Mouse (Mus musculus) MEL (cell line): ENCODE results near the gene Mob2.

Experiments
- CHD1 ChIP-seq: IDR thresholded peaks from 2 replicates; pipeline ENCODE4 v1.6.1; 2012; ENCODE audit warnings: low read depth, mild to moderate bottlenecking, inconsistent platforms, low read length, improper control_type of control experiment
- CTCF ChIP-seq, 3 experiments: IDR thresholded peaks in 2 of 3; conservative IDR thresholded peaks in 1 of 3; 2 replicates each; pipeline ENCODE4 v1.5.1; 2011 to 2012; ENCODE audit warnings: low read length in 3 of 3, low read depth in 2 of 3, mild to moderate bottlenecking in 2 of 3, improper control_type of control experiment in 1 of 3, inconsistent platforms in 1 of 3, mixed read lengths in 1 of 3, moderate library complexity in 1 of 3; ENCODE audit not compliant: control insufficient read depth in 1 of 3, insufficient read depth in 1 of 3, poor library complexity in 1 of 3, severe bottlenecking in 1 of 3
- E2F4 ChIP-seq: IDR thresholded peaks from 2 replicates; pipeline ENCODE4 v1.6.1; 2011; ENCODE audit warnings: low read depth, low read length, improper control_type of control experiment, borderline replicate concordance
- ETS1 ChIP-seq: IDR thresholded peaks from 2 replicates; pipeline ENCODE4 v1.6.1; 2012; ENCODE audit warnings: low read depth, mild to moderate bottlenecking, inconsistent platforms, low read length, improper control_type of control experiment, moderate library complexity
- GATA1 ChIP-seq: IDR thresholded peaks from 2 replicates; pipeline ENCODE4 v1.6.1; 2011; ENCODE audit warnings: low read depth, low read length, improper control_type of control experiment
- HCFC1 ChIP-seq: IDR thresholded peaks from 2 replicates; pipeline ENCODE4 v1.6.1; 2012; ENCODE audit warnings: low read depth, mild to moderate bottlenecking, inconsistent platforms, low read length, improper control_type of control experiment, moderate library complexity
- MAFK ChIP-seq: IDR thresholded peaks from 2 replicates; pipeline ENCODE4 v1.6.1; 2011; ENCODE audit warnings: low read depth, mild to moderate bottlenecking, low read length, improper control_type of control experiment, borderline replicate concordance
- POLR2A ChIP-seq, 2 experiments: IDR thresholded peaks; 2 replicates each; pipeline ENCODE4 v1.6.1; 2011 to 2012; ENCODE audit warnings: low read length in 2 of 2, mild to moderate bottlenecking in 2 of 2, control low read depth in 1 of 2, improper control_type of control experiment in 1 of 2, low read depth in 1 of 2, moderate library complexity in 1 of 2; ENCODE audit not compliant: control insufficient read depth in 1 of 2, insufficient read depth in 1 of 2, poor library complexity in 1 of 2
- USF1 ChIP-seq: IDR thresholded peaks from 2 replicates; pipeline ENCODE4 v1.6.1; 2014; ENCODE audit warnings: low read depth, mild to moderate bottlenecking, inconsistent platforms, low read length, improper control_type of control experiment, moderate library complexity
- ZMIZ1 ChIP-seq: IDR thresholded peaks from 2 replicates; pipeline ENCODE4 v1.6.1; 2012; ENCODE audit warnings: low read depth, mild to moderate bottlenecking, inconsistent platforms, low read length, improper control_type of control experiment, moderate library complexity

GRCm38 (mm10) chr7:142030073-142030472 lies 30.8 kb downstream of the Mob2 start:
- no peak for TF ChIP-seq USF1
- TF ChIP-seq HCFC1 = no peak
- no peak for TF ChIP-seq CTCF (IDR thresholded peaks at IDR 0.05 in 2 of 3, conservative IDR thresholded peaks at IDR 0.05 in 1 of 3; ENCODE audit: control insufficient read depth in 1 of 3, insufficient read depth in 1 of 3, low read depth in 2 of 3, low read length in 3 of 3, poor library complexity in 1 of 3, severe bottlenecking in 1 of 3)
- no peak for TF ChIP-seq ETS1
- no peak for TF ChIP-seq GATA1
- no peak for TF ChIP-seq E2F4
- no peak for TF ChIP-seq CHD1
- no peak for TF ChIP-seq MAFK
- no peak for TF ChIP-seq POLR2A (IDR thresholded peaks at IDR 0.05; ENCODE audit: control insufficient read depth in 1 of 2, insufficient read depth in 1 of 2, low read depth in 1 of 2, low read length in 2 of 2, poor library complexity in 1 of 2)
- TF ChIP-seq ZMIZ1 = no peak
